Mouse (Mus musculus) cerebellum, adult 2 months (tissue): ENCODE results near the gene Plxna2. TPM values are rescaled to one million over a fixed set of nuclear protein-coding genes. Genes with fewer than 3 reads are reported as not detected.

Experiments
- DNase-seq, 2 experiments: peaks; one replicate each; pipeline ENCODE4 v3.0.0; 2021
- H3K27ac ChIP-seq: fragments of 200-500 bp; 2 replicates; pipeline ENCODE4 v1.5.1; 2012; ENCODE audit warnings: low read length, control low read depth, inconsistent platforms; ENCODE audit not compliant: insufficient read depth
- H3K27me3 ChIP-seq: fragments of 200-500 bp; 2 replicates; pipeline ENCODE4 v1.6.1; 2012; ENCODE audit warnings: inconsistent platforms, mild to moderate bottlenecking, low read length, moderate library complexity; ENCODE audit not compliant: control insufficient read depth, insufficient read depth
- H3K4me1 ChIP-seq: fragments of 200-500 bp; 2 replicates; pipeline ENCODE4 v1.6.1; 2011; ENCODE audit warnings: low read length; ENCODE audit not compliant: control insufficient read depth, insufficient read depth
- H3K4me3 ChIP-seq: fragments of 200-500 bp; replicated peaks from 2 replicates; pipeline ENCODE3; 2011; ENCODE audit warnings: mild to moderate bottlenecking, low read depth, low read length, control low read depth; ENCODE audit not compliant: insufficient read depth
- CTCF ChIP-seq: fragments of 200-500 bp; IDR thresholded peaks from 2 replicates; pipeline ENCODE4 v1.5.1; 2011; ENCODE audit warnings: low read depth, mild to moderate bottlenecking, control low read depth, low read length, moderate library complexity, borderline replicate concordance; ENCODE audit not compliant: insufficient read depth
- POLR2A ChIP-seq: fragments of 200-500 bp; IDR thresholded peaks from 2 replicates; pipeline ENCODE4 v1.6.1; 2011; ENCODE audit warnings: low read length, control low read depth, borderline replicate concordance; ENCODE audit not compliant: insufficient read depth
- WGBS: fragments of 180-500 bp; shearing (Covaris S2); methylation state at CpG from one replicate; pipeline ENCODE4 v1.1.7; 2018; 5-methylcytosine and 5-hydroxymethylcytosine counted together
- polyA plus RNA-seq: library from polyadenylated mRNA; depleted of rRNA; stranded (reverse); fragments of >200 nt; gene quantifications from 2 replicates; pipeline ENCODE4 v1.2.3, GENCODE M21; 2012

The Plxna2 gene
- polyA plus RNA-seq, 1 experiment = 18.0 TPM

DNA sequence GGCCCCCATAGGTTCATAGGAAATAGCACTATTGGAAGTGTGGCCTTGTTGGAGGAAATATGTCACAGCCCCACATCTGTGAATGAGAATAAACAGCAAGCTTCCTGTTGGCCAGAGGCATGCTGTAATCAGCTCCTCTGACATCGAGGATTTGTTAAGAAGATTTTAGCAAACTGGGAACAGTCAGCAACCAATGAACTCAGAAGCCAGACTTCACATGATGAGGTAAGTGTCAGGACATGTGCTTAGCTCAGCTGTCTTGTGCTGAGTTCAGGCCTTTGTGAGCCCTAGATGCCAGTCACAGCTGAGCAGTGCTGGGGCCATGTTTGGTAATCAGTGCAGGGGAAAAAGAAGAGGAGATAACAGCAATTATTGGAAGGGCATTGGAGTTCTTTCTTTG is 69.7 kb downstream of the Plxna2 start:
- WGBS = 60% methylated on average over 1 of the region's 1 CpGs
- Histone ChIP-seq H3K4me3 (no peak overlapping the region), H3K27me3 (no peaks in the 10 kb centered on the region), H3K27ac (no peak overlapping the region), H3K4me1 (peaks cover 4% of the 10 kb centered on the region)
- TF ChIP-seq CTCF (no peak), POLR2A (no peak)
- no peak for DNase-seq

- peaks cover 4% of the 10 kb centered on the region for H3K4me1 ChIP-seq
- no peak for TF ChIP-seq CTCF
- TF ChIP-seq POLR2A = no peak
- no peak overlapping the region for H3K4me3 ChIP-seq
- 81% methylated on average over 2 of the region's 2 CpGs for WGBS
- DNase-seq = no peak
- H3K27ac ChIP-seq = no peak overlapping the region
- no peaks in the 10 kb centered on the region for H3K27me3 ChIP-seq
Measured at GRCm38 (mm10) chr1:194688161-194688560, 70.1 kb downstream of the Plxna2 start.

DNA sequence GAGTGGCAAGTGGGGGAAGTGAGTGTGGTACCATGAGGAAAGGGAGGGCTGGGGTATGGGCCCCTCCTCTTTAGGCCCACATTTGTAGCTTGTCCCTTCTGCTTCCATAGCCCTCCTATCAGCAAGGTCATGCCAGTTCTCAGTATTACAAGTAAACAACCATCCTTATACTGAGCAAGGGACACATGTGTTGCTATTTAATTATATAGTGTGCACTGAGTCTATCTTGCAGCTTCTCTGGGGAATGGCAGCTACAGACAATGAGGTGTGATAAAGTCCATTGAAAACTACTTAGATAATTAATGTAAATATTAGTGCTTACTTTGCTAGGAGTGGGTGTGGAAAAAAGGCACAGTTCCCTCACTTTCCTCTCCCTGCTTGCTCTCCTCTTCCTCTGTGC is 75.0 kb downstream of the Plxna2 start:
- Histone ChIP-seq H3K4me1 (peaks cover 12% of the 10 kb centered on the region; the same call in 1 of the 2 replicates), H3K4me3 (no peak overlapping the region), H3K27ac (no peak overlapping the region), H3K27me3 (no peaks in the 10 kb centered on the region)
- TF ChIP-seq CTCF (no peak), POLR2A (no peak)
- DNase-seq = no peak

DNA sequence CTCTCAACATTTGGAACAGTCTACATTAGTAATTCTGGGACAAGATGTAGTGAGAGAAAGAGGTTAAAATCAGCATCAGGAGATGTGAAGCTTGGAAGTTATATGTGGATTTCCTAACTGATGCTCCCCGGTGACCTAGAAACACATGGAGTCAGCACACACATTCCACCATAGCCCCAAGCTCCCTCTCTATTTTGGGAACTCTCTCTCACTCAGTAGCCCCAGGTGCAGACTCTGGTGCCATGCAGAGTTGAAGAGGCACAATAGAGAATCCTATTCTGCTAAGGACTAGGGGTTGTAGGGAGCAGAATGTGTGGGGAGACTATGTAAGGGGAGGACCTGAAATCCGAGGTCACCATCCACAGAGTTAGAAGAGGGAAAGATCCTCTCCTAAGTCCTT is 75.5 kb downstream of the Plxna2 start:
- Histone ChIP-seq H3K4me1 (peaks cover 12% of the 10 kb centered on the region; the same call in 1 of the 2 replicates), H3K4me3 (no peak overlapping the region), H3K27me3 (no peaks in the 10 kb centered on the region), H3K27ac (no peak overlapping the region)
- DNase-seq = no peak
- 41% methylated on average over 2 of the region's 2 CpGs for WGBS
- TF ChIP-seq CTCF = no peak
- no peak for TF ChIP-seq POLR2A

DNA sequence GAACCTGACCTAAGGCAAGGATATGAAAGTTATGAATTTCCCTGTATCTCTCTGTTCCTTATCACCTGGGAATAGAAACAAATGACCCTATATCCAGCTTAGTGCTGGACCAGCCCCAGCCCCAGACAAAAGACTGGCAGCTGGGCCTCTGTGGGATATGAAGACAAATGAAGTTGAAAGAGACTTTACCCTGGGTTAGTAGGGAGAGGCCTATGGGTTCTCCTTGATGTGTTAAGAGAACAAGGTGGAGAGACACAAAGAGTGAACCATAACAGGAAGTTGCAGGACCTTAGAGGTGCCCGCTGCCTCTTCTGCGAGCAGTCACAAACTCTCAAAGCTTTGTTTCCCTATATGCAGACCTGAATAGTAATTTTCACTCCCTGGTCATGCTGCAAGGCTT is 76.8 kb downstream of the Plxna2 start:
- no peak overlapping the region for H3K27ac ChIP-seq
- DNase-seq = no peak
- 93% methylated on average over 2 of the region's 2 CpGs for WGBS
- H3K27me3 ChIP-seq = no peaks in the 10 kb centered on the region
- TF ChIP-seq CTCF (no peak), POLR2A (no peak)
- no peak overlapping the region for H3K4me3 ChIP-seq
- H3K4me1 ChIP-seq = peaks cover 12% of the 10 kb centered on the region

- WGBS = 66% methylated on average over 2 of the region's 2 CpGs
- Histone ChIP-seq H3K27me3 (no peaks in the 10 kb centered on the region), H3K27ac (no peak overlapping the region), H3K4me3 (no peak overlapping the region), H3K4me1 (peaks cover 15% of the 10 kb centered on the region)
- TF ChIP-seq POLR2A = no peak
- no peak for TF ChIP-seq CTCF
- no peak for DNase-seq
Measured at GRCm38 (mm10) chr1:194697439-194697838, 79.4 kb downstream of the Plxna2 start.

- no peaks in the 10 kb centered on the region for H3K27me3 ChIP-seq
- no peak overlapping the region for H3K27ac ChIP-seq
- TF ChIP-seq POLR2A (no peak), CTCF (no peak)
- peaks cover 15% of the 10 kb centered on the region for H3K4me1 ChIP-seq
- H3K4me3 ChIP-seq = no peak overlapping the region
- DNase-seq = no peak
- WGBS = 72% methylated on average over 3 of the region's 3 CpGs
Measured at GRCm38 (mm10) chr1:194699321-194699720, 81.3 kb downstream of the Plxna2 start.

GRCm38 (mm10) chr1:194703235-194703634 is 85.2 kb downstream of the Plxna2 start:
- Histone ChIP-seq H3K27me3 (no peaks in the 10 kb centered on the region), H3K4me1 (peaks cover 3% of the 10 kb centered on the region), H3K27ac (no peak overlapping the region), H3K4me3 (no peak overlapping the region)
- DNase-seq = no peak
- TF ChIP-seq CTCF (no peak), POLR2A (no peak)
- 61% methylated on average over 2 of the region's 2 CpGs for WGBS

- no peak for TF ChIP-seq POLR2A
- no peak for TF ChIP-seq CTCF
- no peak for DNase-seq
- H3K27ac ChIP-seq = no peak overlapping the region
- no peak overlapping the region for H3K4me3 ChIP-seq
- H3K4me1 ChIP-seq = peaks cover 3% of the 10 kb centered on the region
- no peaks in the 10 kb centered on the region for H3K27me3 ChIP-seq
- WGBS = 78% methylated on average over 1 of the region's 1 CpGs
Measured at GRCm38 (mm10) chr1:194704171-194704855, 86.3 kb downstream of the Plxna2 start.
